Mouse (Mus musculus): ENCODE results near the gene Itgb3.

DNA sequence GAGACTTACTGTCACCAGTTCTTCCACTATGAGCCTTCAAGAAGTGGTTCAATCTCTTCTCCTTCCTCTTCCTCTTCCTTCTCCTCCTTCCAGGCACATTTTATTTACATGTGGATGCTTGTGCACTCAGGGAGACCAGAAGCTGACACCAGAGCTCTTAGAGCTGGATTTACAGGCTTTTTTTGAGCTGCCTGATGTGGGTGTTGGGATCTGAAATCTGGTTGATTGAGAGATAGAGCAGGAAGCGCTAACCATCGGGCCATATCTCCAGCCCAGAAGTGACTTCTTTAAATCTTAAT lies 25.5 kb upstream of the Itgb3 start:
- TF ChIP-seq CTCF (IDR thresholded peaks at IDR 0.05; ENCODE audit: insufficient read depth, low read depth, low read length) (no peak), POLR2A (IDR thresholded peaks at IDR 0.05; ENCODE audit: insufficient read depth, low read depth, low read length) (no peak)
